Mouse (Mus musculus): ENCODE measurements around the gene Il1rl2. TPM values are rescaled to one million over a fixed set of nuclear protein-coding genes. Genes with fewer than 3 reads are reported as not detected.

Gene Il1rl2
- polyA plus RNA-seq (2015; fragmentation: Nextera tagmentation; extraction: Ambion mirVana) = 0.90 and 1.1 TPM in 2 replicates

DNA sequence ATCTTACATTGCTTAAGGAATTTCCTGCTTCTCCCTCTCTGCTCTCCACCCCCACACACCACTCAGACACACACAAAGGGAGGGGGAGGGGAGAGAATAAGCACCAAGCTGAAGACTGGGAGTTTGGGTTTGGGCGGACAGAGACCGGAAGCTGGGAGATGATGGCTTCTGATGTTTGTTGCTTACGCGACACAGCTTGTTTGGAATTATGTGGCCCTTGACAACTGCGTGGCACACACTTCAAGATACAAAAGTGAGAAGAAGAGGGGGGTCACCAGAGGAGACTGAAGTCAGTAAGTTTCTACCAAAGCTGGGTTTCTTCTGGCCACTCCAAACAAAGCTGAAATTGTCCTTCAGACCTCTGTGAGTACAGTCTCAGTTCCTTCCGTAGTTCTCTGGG, at the start of gene Il1rl2:
TSS of gene Il1rl2 (plus strand) at position 154 of the 400 bp plus-strand sequence.
- Histone ChIP-seq H3K36me3 (replicated peaks; ENCODE audit: insufficient read depth, low read length) (no peaks in the 10 kb centered on the region), H3K4me3 (ENCODE audit: low read depth, low read length) (peak within 1 kb of the TSS; percentile 43), H3K4me2 (ENCODE audit: low read depth, low read length) (peak within 1 kb of the TSS; percentile 94), H3K27ac (ENCODE audit: low read depth) (0 out of 2 replicates have a peak within 1 kb of the TSS, but pooled peaks have one; percentile 39), H3K27me3 (ENCODE audit: insufficient read depth, low read length) (no peaks in the 10 kb centered on the region), H3K9me3 (ENCODE audit: low read length) (no peaks in the 10 kb centered on the region), H3K4me1 (ENCODE audit: insufficient read depth) (peaks cover 40% of the 10 kb centered on the region), H3K9ac (replicated peaks) (peak within 1 kb of the TSS; percentile 59)
- ATAC-seq (no peak), DNase-seq (no peak)
- TF ChIP-seq EP300 (IDR thresholded peaks at IDR 0.05; ENCODE audit: low read depth) = no peak
- 30% methylated on average over 6 of the region's 6 CpGs for WGBS (ENCODE audit: insufficient replicate concordance)

DNA sequence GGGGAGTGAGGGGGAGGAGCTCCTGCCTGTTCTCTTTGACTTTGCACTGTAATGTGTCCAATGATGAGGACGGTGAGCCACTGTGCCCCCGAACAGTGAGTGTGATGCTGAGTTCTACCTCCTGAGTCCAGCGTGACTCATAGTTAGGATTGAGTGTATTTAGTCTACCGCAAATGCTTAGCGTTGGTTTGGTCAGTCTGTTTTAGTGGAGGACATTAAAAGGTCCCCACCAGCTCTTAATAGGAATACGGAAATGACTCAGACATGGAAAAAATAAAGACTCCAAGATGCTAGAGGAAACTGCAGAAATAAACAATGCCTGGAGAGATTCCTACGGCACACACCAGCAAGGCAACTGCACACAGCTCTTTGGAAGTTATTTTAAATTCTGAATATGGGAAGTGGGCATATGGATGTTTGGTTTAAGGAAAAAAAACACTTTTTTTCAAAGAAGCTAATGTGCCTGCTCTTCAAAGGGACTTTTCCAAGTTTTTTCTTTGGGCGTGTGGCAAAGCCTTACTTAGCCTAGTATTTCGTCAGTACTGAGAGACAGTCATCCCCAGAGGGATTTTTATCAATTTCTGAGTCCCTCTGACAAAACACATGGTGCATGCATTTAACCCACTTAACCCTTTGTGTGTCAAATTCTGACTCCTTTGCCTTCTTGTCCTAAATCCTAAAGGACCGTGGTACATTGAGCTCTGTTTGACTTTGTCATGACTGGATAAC, 49.0 kb upstream of the Il1rl2 start:
- Histone ChIP-seq H3K9ac (replicated peaks) (no peak overlapping the region), H3K27ac (ENCODE audit: low read depth) (no peak overlapping the region)
- 56% methylated on average over 10 of the region's 10 CpGs for WGBS (ENCODE audit: insufficient replicate concordance)

DNA sequence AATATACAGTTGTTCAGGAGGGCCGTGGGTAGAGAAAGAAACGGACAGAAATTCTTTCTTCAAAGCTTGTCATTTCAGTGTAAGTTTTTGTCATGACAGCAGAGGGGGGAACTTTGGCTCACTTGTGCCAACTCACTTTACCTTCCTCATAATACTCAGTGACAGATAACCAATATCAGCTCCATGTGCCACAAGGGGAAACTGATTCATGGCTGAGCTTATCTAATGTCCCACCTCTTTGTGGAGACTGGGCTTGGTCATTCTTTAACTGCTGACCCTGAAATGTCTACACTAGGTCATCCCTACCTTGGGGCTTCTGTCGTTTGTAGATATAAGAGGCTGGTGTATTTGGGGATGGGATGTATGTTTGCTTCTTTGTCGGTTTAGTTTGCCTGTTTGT, 46.5 kb upstream of the Il1rl2 start:
- Histone ChIP-seq H3K4me3 (ENCODE audit: low read depth, low read length) (no peak overlapping the region), H3K27me3 (ENCODE audit: insufficient read depth, low read length) (no peaks in the 10 kb centered on the region), H3K9ac (replicated peaks) (no peak overlapping the region), H3K27ac (ENCODE audit: low read depth) (no peak overlapping the region), H3K4me2 (ENCODE audit: low read depth, low read length) (no peak overlapping the region), H3K4me1 (ENCODE audit: insufficient read depth) (peaks cover 3% of the 10 kb centered on the region; the same call in 1 of the 2 replicates), H3K36me3 (replicated peaks; ENCODE audit: insufficient read depth, low read length) (peaks cover 13% of the 10 kb centered on the region), H3K9me3 (ENCODE audit: low read length) (no peaks in the 10 kb centered on the region)
- 47% methylated on average over 4 of the region's 4 CpGs for WGBS (ENCODE audit: insufficient replicate concordance)
- DNase-seq = no peak
- ATAC-seq = no peak
- TF ChIP-seq EP300 (IDR thresholded peaks at IDR 0.05; ENCODE audit: low read depth) = no peak
- TF ChIP-seq CTCF (IDR thresholded peaks at IDR 0.05; ENCODE audit: low read depth) = no peak

More for the DNA sequence above, 49.0 kb upstream of the Il1rl2 start:
- Histone ChIP-seq H3K9me3 (ENCODE audit: low read length) (no peaks in the 10 kb centered on the region), H3K4me2 (ENCODE audit: low read depth, low read length) (no peak overlapping the region), H3K4me1 (ENCODE audit: insufficient read depth) (peaks cover 18% of the 10 kb centered on the region), H3K4me3 (ENCODE audit: low read depth, low read length) (no peak overlapping the region), H3K27me3 (ENCODE audit: insufficient read depth, low read length) (no peaks in the 10 kb centered on the region), H3K36me3 (replicated peaks; ENCODE audit: insufficient read depth, low read length) (peaks cover 6% of the 10 kb centered on the region; the same call in 1 of the 2 replicates)
- DNase-seq = no peak
- ATAC-seq = peak; percentile 17; the same call in 1 of the 2 replicates
- TF ChIP-seq EP300 (IDR thresholded peaks at IDR 0.05; ENCODE audit: low read depth) (no peak), CTCF (IDR thresholded peaks at IDR 0.05; ENCODE audit: low read depth) (no peak)

DNA sequence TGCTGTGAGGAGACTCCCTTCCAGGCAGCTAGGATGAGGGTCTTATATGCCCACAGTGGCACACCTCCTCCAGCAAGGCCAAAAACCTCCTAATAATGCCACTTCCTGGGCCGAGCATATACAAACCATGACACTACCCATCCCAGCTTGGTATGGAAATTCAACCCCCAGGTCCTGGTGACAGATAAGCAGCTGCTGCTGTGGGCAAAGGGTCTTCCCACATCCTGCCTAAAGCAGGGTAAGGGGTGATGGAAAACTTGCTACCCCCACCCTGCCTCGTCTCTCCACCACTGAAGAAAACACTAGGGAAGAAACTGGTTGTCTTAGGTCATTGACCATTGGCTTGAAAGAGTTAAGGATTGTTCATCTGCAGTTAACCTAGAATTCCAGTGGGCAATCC, 45.7 kb upstream of the Il1rl2 start:
- H3K36me3 ChIP-seq (replicated peaks; ENCODE audit: insufficient read depth, low read length) = peaks cover 13% of the 10 kb centered on the region
- no peak overlapping the region for H3K27ac ChIP-seq (ENCODE audit: low read depth)

DNA sequence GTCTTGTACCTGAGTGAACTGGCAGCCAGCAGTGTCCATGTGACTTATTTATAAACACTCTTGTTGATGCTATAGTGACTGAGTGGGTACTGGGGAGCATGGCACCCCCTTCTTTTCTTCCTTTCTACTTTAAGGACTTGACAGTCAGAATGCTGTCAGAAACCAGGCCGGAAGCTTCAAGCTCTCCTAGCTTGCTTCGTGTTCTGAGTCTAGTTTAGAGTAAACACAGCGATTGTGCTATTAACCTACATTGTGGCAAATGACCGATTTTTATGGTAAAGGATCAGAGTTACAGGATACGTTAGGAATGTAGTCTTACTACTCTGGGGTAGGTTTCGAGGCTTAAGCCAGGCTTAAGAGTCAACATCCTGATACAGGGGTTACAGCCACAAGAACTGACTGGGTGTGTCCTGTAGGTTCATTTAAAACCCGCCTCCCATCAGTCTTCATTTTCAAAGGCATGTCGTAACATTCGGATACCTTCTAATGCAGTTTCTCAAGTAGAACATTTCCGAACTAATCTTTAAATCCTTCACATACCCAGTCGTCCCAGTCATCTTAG, 45.1 kb upstream of the Il1rl2 start:
- Histone ChIP-seq H3K4me3 (ENCODE audit: low read depth, low read length) (no peak overlapping the region), H3K9me3 (ENCODE audit: low read length) (no peaks in the 10 kb centered on the region), H3K4me2 (ENCODE audit: low read depth, low read length) (no peak overlapping the region), H3K27ac (ENCODE audit: low read depth) (no peak overlapping the region), H3K9ac (replicated peaks) (no peak overlapping the region), H3K4me1 (ENCODE audit: insufficient read depth) (peaks cover 3% of the 10 kb centered on the region; the same call in 1 of the 2 replicates), H3K36me3 (replicated peaks; ENCODE audit: insufficient read depth, low read length) (peaks cover 13% of the 10 kb centered on the region), H3K27me3 (ENCODE audit: insufficient read depth, low read length) (no peaks in the 10 kb centered on the region)
- ATAC-seq (no peak), DNase-seq (no peak)
- no peak for TF ChIP-seq CTCF (IDR thresholded peaks at IDR 0.05; ENCODE audit: low read depth)
- no peak for TF ChIP-seq EP300 (IDR thresholded peaks at IDR 0.05; ENCODE audit: low read depth)
- 77% methylated on average over 11 of the region's 11 CpGs for WGBS (ENCODE audit: insufficient replicate concordance)

More for the DNA sequence above, 45.7 kb upstream of the Il1rl2 start:
- Histone ChIP-seq H3K9me3 (ENCODE audit: low read length) (no peaks in the 10 kb centered on the region), H3K4me2 (ENCODE audit: low read depth, low read length) (no peak overlapping the region), H3K4me3 (ENCODE audit: low read depth, low read length) (no peak overlapping the region), H3K27me3 (ENCODE audit: insufficient read depth, low read length) (no peaks in the 10 kb centered on the region), H3K9ac (replicated peaks) (no peak overlapping the region), H3K4me1 (ENCODE audit: insufficient read depth) (peaks cover 3% of the 10 kb centered on the region; the same call in 1 of the 2 replicates)
- TF ChIP-seq EP300 (IDR thresholded peaks at IDR 0.05; ENCODE audit: low read depth) (no peak), CTCF (IDR thresholded peaks at IDR 0.05; ENCODE audit: low read depth) (no peak)
- ATAC-seq (no peak), DNase-seq (no peak)
- WGBS (ENCODE audit: insufficient replicate concordance) = 71% methylated on average over 2 of the region's 2 CpGs

DNA sequence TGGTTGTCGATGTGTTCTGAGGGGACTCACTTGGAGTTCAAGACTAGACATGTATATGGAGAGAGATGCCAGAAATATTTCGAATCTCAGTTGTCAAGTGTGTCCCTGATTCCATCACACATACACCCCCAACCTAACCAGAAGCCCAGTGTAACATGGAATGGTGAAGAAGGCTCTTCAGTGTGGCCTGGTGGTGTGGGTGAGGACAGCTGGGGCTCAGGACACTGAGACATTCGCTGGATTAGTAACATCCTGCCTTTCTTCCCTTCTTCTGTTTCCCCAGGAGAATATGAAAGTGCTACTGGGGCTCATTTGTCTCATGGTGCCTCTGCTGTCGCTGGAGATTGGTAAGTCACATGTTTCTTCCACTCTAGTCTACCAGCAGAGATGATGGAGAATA, 42.5 kb upstream of the Il1rl2 start:
- Histone ChIP-seq H3K4me1 (ENCODE audit: insufficient read depth) (peaks cover 3% of the 10 kb centered on the region; the same call in 1 of the 2 replicates), H3K4me2 (ENCODE audit: low read depth, low read length) (no peak overlapping the region), H3K27me3 (ENCODE audit: insufficient read depth, low read length) (no peaks in the 10 kb centered on the region), H3K27ac (ENCODE audit: low read depth) (no peak overlapping the region), H3K9me3 (ENCODE audit: low read length) (no peaks in the 10 kb centered on the region), H3K9ac (replicated peaks) (no peak overlapping the region), H3K36me3 (replicated peaks; ENCODE audit: insufficient read depth, low read length) (peaks cover 14% of the 10 kb centered on the region), H3K4me3 (ENCODE audit: low read depth, low read length) (no peak overlapping the region)
- ATAC-seq (no peak), DNase-seq (no peak)
- WGBS (ENCODE audit: insufficient replicate concordance) = 74% methylated on average over 4 of the region's 4 CpGs
- TF ChIP-seq CTCF (IDR thresholded peaks at IDR 0.05; ENCODE audit: low read depth) (no peak), EP300 (IDR thresholded peaks at IDR 0.05; ENCODE audit: low read depth) (no peak)

Measured in liver, postnatal 0 days (tissue).